In genomic region chr6:13288500-13288899, GRCm38 (mm10) we compare ENCODE assay signal across 11 mouse cellular contexts.
DNase-seq lines count a peak whose midpoint lies in the region; ATAC-seq and TF ChIP-seq lines count a peak whose summit lies in the region.
"Had no signal": no experiment of that assay in that cellular context is flagged by ENCODE, and none has a peak within 500 bp of the region (broad histone marks: within the 10 kb centered on the region; RNA-seq: fewer than 3 reads in every experiment).

No protein-coding gene starts in this region.

- TF ChIP-seq CTCF in heart, postnatal 0 days (IDR thresholded peaks at IDR 0.05; ENCODE audit: low read depth) = no peak

- H3K27me3 ChIP-seq in heart, embryonic 10.5 days (ENCODE audit: insufficient read depth, poor library complexity, severe bottlenecking) = no peaks in the 10 kb centered on the region
- no peaks in the 10 kb centered on the region for H3K27me3 ChIP-seq in embryonic facial prominence, embryonic 14.5 days (replicated peaks; ENCODE audit: control insufficient read depth, insufficient read depth, low read length)
- H3K27me3 ChIP-seq in heart, postnatal 0 days (ENCODE audit: control insufficient read depth, insufficient read depth, low read length) = no peaks in the 10 kb centered on the region
- no peaks in the 10 kb centered on the region for H3K27me3 ChIP-seq in lung, embryonic 15.5 days
- H3K27me3 ChIP-seq: CH12.LX; midbrain, embryonic 12.5 days had no signal

- H3K4me2 ChIP-seq in embryonic facial prominence, embryonic 14.5 days (ENCODE audit: low read depth, low read length) = no peak overlapping the region
- H3K4me2 ChIP-seq in heart, postnatal 0 days (ENCODE audit: low read depth, low read length) = no peak overlapping the region
- H3K4me2 ChIP-seq in lung, embryonic 15.5 days = no peak overlapping the region
- H3K4me2 ChIP-seq: midbrain, embryonic 12.5 days had no signal

- no peak overlapping the region for H3K4me3 ChIP-seq in heart, embryonic 10.5 days
- H3K4me3 ChIP-seq in embryonic facial prominence, embryonic 14.5 days (ENCODE audit: low read depth, low read length) = no peak overlapping the region
- H3K4me3 ChIP-seq in heart, postnatal 0 days (ENCODE audit: low read depth, low read length) = no peak overlapping the region
- H3K4me3 ChIP-seq in lung, embryonic 15.5 days = no peak overlapping the region
- H3K4me3 ChIP-seq: layer of hippocampus, adult 2 months; midbrain, embryonic 12.5 days had no signal

- H3K9ac ChIP-seq in embryonic facial prominence, embryonic 14.5 days (ENCODE audit: low read depth, low read length) = no peak overlapping the region
- H3K9ac ChIP-seq in heart, postnatal 0 days (replicated peaks; ENCODE audit: low read depth, low read length) = no peak overlapping the region
- H3K9ac ChIP-seq in lung, embryonic 15.5 days = no peak overlapping the region
- H3K9ac ChIP-seq: midbrain, embryonic 12.5 days had no signal

- 0 out of 2 replicates have a peak, but pooled peaks cover 3% of the 10 kb centered on the region for H3K4me1 ChIP-seq in heart, embryonic 10.5 days
- no peaks in the 10 kb centered on the region for H3K4me1 ChIP-seq in embryonic facial prominence, embryonic 14.5 days (ENCODE audit: control insufficient read depth, insufficient read depth, low read length)
- no peaks in the 10 kb centered on the region for H3K4me1 ChIP-seq in heart, postnatal 0 days (ENCODE audit: control insufficient read depth, insufficient read depth)
- H3K4me1 ChIP-seq in lung, embryonic 15.5 days = no peaks in the 10 kb centered on the region
- H3K4me1 ChIP-seq: midbrain, embryonic 12.5 days had no signal

- 39% methylated on average over 1 of the region's 1 CpGs for WGBS in heart, embryonic 10.5 days
- 43% methylated on average over 1 of the region's 1 CpGs for WGBS in embryonic facial prominence, embryonic 14.5 days
- 0% methylated on average over 1 of the region's 1 CpGs for WGBS in heart, postnatal 0 days
- WGBS in lung, embryonic 15.5 days = 13% methylated on average over 1 of the region's 1 CpGs

- H3K27ac ChIP-seq in heart, embryonic 10.5 days = no peak overlapping the region
- H3K27ac ChIP-seq in embryonic facial prominence, embryonic 14.5 days (replicated peaks; ENCODE audit: low read depth, low read length) = no peak overlapping the region
- H3K27ac ChIP-seq in heart, postnatal 0 days (ENCODE audit: low read depth) = no peak overlapping the region
- H3K27ac ChIP-seq in lung, embryonic 15.5 days = peak overlapping the region; percentile 53
- H3K27ac ChIP-seq: layer of hippocampus, adult 2 months; midbrain, embryonic 12.5 days had no signal

- TF ChIP-seq EP300 in heart, postnatal 0 days (IDR thresholded peaks at IDR 0.05; ENCODE audit: low read depth) = no peak

- ATAC-seq in embryonic facial prominence, embryonic 14.5 days (ENCODE audit: low read depth) = peak; percentile 85
- ATAC-seq in heart, postnatal 0 days (ENCODE audit: insufficient read depth, low read depth) = peak; percentile 87
- ATAC-seq in lung, embryonic 15.5 days (ENCODE audit: borderline replicate concordance, extremely low read depth, low FRiP score, low TSS enrichment) = peak; percentile 81

- H3K9me3 ChIP-seq in heart, embryonic 10.5 days = no peaks in the 10 kb centered on the region
- no peaks in the 10 kb centered on the region for H3K9me3 ChIP-seq in embryonic facial prominence, embryonic 14.5 days (ENCODE audit: control insufficient read depth, low read length)
- H3K9me3 ChIP-seq in heart, postnatal 0 days (replicated peaks; ENCODE audit: control insufficient read depth, low read length) = no peaks in the 10 kb centered on the region
- no peaks in the 10 kb centered on the region for H3K9me3 ChIP-seq in lung, embryonic 15.5 days
- H3K9me3 ChIP-seq: midbrain, embryonic 12.5 days had no signal

- H3K36me3 ChIP-seq in heart, embryonic 10.5 days = no peaks in the 10 kb centered on the region
- H3K36me3 ChIP-seq in embryonic facial prominence, embryonic 14.5 days (ENCODE audit: control insufficient read depth, insufficient read depth, low read length) = no peaks in the 10 kb centered on the region
- no peaks in the 10 kb centered on the region for H3K36me3 ChIP-seq in heart, postnatal 0 days (replicated peaks; ENCODE audit: control insufficient read depth, insufficient read depth, low read length)
- no peaks in the 10 kb centered on the region for H3K36me3 ChIP-seq in lung, embryonic 15.5 days
- H3K36me3 ChIP-seq: midbrain, embryonic 12.5 days had no signal

- DNase-seq in heart, adult 11 months = peak; percentile 91
- no peak for DNase-seq in heart, embryonic 10.5 days (ENCODE audit: low spot score)
- peak; percentile 81 for DNase-seq in embryonic facial prominence, embryonic 14.5 days (ENCODE audit: low spot score)
- peak; percentile 89 for DNase-seq in heart, postnatal 0 days (ENCODE audit: low spot score)
- no peak for DNase-seq in Muller cell, postnatal 12 days (ENCODE audit: inconsistent ontology term)
- DNase-seq in retina, postnatal 1 day = no peak
- no peak for DNase-seq in left cerebral cortex, adult 18-20 months (ENCODE audit: low spot score in 2 of 2)

Comparison
In these comparisons a context has a peak if more than half of its experiments do, and no peak if none do; other contexts are left out.
1. DNase-seq: peak in heart, adult 11 months (single experiment), embryonic facial prominence, embryonic 14.5 days (single experiment) and heart, postnatal 0 days (single experiment); none in heart, embryonic 10.5 days (single experiment), Muller cell, postnatal 12 days (single experiment), retina, postnatal 1 day (single experiment) and left cerebral cortex, adult 18-20 months (0 of 2).
2. Peak in every context shown above with its lines, with median percentiles within 50 percentile points of each other: ATAC-seq.